Mouse (Mus musculus): ENCODE measurements at regions not wholly inside any gene's neighbourhood (a gene's known extent, or its start where the extent isn't known, plus 50 kb on each side); places are given as distances from the start of the nearest gene placed in this dataset.

- TF ChIP-seq CTCF (conservative IDR thresholded peaks at IDR 0.05; ENCODE audit: low read length) (no peak), POU5F1 (IDR thresholded peaks at IDR 0.05; ENCODE audit: borderline replicate concordance, low read length) (no peak)
Observed at GRCm38 (mm10) chr9:14002236-14002635, 174.7 kb downstream of the Fam76b start.
